Mouse (Mus musculus) adrenal gland, postnatal 25 days (tissue): ENCODE data around the gene Pex5. TPM values are rescaled to one million over a fixed set of nuclear protein-coding genes. Genes with fewer than 3 reads are reported as not detected.
"Not testable (repeated sequence)": the region's sequence is repeated elsewhere in the genome, so short reads cannot be mapped to it uniquely, and the experiment has no call there.

Source experiments
- DNase-seq: peaks from one replicate; pipeline ENCODE4 v3.0.0; 2021; ENCODE audit warnings: mixed read lengths
- total RNA-seq: library from RNA; stranded (reverse); gene quantifications from 2 replicates; pipeline ENCODE4 v1.2.3, GENCODE M21; 2021

Gene Pex5
- total RNA-seq, 1 experiment from 2014 or later = 96.2 TPM

GRCm38 (mm10) chr6:124427289-124427688, 12.4 kb upstream of the Pex5 start:
- no peak for DNase-seq

GRCm38 (mm10) chr6:124426604-124427003, 11.7 kb upstream of the Pex5 start:
- no peak for DNase-seq

DNA sequence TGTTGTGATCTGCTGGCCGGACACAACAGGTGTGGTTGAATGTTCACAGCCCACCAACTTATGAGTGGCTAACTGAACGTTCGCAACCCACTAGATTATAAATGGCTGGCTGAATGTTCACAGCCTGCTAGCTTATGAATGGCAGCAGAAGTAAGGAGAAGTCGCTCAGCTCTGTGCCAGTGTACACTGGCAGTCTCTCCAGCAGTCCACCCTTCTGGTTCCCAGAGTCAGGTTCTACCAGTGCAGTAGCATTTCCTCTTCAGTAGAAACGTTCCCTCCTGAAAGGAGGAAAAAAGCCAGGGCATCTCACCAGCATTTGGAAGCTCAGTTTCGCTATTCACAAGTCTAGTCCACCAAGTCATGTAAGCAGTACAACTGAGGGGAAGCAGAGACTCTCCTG, 10.7 kb upstream of the Pex5 start:
- DNase-seq = no peak

DNA sequence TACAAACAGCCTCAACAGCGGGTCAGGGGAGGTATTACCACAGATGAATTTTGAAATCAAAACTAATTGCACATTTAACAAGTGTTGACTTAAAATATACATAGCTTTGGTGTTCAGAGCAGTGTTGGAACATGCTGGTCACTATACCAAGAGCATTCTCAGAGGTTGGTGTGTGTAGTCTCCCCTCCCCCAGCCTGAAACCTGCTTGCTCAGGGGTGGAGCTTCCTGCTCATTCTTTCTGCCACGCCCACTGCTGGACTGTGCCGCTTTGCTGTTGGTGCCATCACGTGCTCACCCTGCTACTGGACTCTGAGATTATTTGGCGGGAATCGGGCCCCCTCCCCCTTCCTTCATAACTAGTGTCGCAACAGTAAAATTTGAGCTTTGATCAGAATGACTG, 10.2 kb upstream of the Pex5 start:
- DNase-seq = not testable (repeated sequence)

DNA sequence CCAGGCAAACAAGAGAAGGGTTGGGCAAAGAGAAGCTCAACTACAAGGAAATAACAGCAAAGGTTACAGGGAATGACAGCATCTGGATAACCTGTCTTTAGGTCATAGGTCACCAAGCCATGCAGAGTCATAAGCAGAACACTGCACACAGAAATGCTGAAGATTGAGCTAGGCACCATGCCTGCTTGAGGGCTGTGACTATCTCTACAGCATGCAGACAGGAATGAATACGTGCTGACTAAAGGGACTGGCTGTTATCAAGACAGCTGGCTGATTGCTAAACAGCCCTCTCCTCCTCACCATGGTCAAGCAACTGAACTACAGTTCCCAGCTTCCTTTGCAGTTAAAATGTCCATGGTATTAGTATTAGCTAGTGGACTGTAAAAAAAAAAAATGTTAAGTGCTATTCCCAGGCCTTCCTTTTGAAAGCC, 9.2 kb upstream of the Pex5 start:
- DNase-seq = no peak

- DNase-seq = no peak
Observed at GRCm38 (mm10) chr6:124418686-124419085, 3.8 kb upstream of the Pex5 start.

DNA sequence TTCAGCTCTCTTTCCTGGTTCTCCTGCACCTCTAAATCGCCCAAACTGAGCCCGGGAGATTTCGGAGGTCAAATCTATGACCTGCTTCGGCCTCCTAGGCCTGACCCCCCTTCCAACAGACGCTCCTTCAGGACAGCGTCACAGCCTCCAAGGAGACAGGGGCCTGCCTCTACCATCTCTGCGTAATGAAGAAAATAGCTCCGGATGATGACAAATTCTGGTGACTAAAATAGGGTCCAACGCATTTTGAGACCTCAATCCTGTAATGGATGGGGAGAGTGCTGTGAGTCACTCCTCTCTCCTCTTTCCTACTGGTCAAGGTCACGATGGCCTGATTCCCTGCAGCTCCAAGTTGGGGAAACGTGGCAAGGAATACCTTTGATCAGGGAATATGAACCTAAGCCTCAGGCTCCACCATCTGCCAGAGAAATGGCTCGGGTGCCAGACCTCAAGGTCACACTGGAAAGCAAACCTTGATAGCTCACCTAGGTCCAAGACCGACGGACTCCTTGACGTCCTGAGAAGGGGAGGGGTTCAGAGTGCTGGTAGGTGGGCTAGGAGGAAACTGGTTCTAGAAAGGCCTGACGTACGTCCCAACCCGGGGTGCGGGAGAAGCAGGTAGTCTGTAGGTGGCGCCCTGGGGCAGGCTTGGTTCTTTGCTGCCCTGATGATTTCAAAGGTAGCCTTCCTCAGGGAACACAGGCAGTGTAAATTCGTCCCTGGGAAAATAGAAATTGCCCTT, 651 bp upstream of the Pex5 start:
- peak; percentile 85 for DNase-seq

DNA sequence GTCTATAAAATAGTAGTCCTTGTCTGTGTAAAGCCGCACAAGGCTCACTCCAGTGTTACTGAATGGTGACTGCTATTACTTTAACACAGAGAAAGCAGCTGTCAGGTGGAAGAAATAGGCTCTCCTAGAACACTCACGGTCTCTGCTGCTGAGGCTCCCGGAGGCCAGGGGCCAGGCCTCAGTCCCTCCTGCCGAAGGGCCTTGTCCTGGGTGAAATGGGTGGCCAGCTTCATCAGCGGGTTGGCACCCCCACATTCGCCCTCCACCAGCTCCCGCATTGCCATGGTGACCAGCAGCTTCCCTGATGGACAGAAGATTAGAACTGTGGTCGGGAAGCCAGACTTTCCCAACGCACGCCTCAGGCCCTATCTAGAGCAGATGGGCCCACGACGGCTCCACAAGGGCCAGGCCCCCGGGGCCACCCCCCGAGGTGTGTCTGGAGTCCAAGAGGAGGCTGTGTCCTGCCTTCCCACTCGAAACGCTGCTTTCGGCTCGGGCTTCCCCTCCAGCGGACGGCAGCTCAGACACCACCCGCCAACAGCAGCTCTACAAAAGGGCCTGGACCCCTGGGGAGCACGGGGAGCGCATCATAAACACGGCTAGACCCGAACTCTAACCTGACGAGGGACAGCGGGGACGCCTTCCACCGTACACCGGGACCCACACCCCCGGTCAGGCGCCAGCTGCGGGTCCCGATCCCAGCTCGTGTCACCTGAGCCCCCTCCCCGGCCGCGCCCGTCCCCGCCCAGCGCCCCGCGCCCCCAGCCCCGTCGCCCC, 529 bp downstream of the Pex5 start:
- peak; percentile 39 for DNase-seq

DNA sequence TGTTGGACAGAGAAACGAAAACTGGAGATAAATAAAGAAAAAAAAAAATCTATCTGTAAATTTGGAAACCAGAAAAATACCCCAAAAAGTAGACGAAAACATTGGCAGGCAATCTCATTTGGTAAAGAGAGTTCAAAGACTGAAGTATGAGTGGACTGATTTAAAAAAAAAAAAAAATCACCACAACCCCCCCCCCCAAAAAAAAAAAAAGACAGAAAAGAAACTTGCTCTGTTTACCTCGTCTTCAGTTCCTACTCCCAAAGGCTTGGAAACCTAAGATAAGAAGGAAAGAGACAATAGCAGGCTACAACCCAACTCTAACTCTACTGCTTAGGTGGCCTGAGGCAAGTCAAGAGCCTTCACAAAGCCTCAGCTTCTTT, 1.1 kb downstream of the Pex5 start:
- no peak for DNase-seq

GRCm38 (mm10) chr6:124408355-124408754, 6.5 kb downstream of the Pex5 start:
- no peak for DNase-seq

DNA sequence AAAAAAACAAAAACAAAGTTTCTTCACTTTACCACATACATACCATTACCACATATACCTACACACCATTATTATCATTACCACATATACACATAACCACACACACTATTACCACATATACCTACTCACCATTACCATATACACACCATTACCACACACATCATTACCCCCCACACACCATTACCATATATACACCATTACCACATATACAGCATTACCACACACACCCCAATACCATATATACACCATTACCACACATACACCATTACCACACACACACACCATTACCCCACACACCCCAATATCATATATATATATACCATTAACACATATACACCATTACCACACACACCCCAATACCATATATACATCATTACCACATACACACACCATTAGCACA, 7.7 kb downstream of the Pex5 start:
- no peak for DNase-seq

- DNase-seq = no peak
Observed at GRCm38 (mm10) chr6:124406326-124406725, 8.5 kb downstream of the Pex5 start.

DNA sequence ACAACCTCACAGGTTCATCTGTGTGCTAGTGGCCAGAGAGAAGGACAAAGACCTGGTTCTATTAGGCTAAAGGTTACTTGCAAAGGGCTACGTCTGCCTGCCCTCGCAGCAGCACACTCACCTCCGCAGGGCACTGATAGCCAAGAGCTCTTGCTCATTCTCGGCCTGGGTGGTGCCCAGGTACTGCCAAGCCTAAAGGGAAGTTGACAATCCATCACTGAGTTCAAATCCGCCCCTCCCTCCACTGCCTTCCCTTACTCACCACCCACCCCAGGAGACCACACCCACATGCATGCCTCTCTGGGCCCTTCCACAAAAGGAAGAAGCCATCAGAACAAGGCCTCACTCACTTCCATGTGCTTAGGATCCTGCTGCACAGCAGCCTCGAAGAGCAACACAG, 15.1 kb downstream of the Pex5 start:
- DNase-seq = no peak

GRCm38 (mm10) chr6:124394991-124395390, 19.9 kb downstream of the Pex5 start:
- DNase-seq = not testable (repeated sequence)

DNA sequence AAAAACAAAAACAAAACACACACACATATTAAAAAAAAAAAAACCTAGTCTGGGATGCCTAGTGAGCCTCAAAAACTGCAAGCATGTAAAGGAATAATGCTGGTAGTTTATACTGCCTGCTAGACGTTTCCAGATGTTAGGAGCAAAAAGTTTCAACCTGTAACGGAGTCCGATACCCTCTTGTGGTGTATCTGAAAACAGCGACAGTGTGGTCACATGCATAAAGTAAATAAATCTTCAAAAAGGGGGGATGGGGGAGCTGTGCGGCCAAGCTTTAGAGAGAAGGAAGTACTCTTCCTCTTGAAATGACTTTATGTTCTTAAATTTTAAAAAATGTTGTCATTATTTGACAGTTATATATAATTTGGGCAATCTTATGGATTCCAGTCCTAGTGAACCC, 34.7 kb downstream of the Pex5 start:
- no peak for DNase-seq

DNA sequence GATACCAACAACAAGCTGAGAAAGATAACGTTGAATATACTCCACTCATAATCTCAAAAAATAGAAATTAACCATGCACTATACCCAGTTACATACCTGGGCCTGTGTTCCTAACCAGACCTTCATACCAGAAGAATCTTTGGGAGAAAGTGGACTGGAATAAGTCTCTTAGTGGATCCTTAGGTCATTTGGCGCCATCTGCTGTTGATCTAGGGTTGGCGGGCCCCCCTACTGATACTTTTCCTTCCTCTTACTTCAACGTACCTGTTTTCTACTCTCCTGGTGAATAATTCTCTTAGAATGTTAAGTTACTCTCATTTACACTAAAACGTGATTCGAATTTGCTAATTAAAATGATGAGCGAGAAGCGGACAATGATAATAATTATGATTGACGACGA, 35.5 kb downstream of the Pex5 start:
- peak; percentile 52 for DNase-seq

DNA sequence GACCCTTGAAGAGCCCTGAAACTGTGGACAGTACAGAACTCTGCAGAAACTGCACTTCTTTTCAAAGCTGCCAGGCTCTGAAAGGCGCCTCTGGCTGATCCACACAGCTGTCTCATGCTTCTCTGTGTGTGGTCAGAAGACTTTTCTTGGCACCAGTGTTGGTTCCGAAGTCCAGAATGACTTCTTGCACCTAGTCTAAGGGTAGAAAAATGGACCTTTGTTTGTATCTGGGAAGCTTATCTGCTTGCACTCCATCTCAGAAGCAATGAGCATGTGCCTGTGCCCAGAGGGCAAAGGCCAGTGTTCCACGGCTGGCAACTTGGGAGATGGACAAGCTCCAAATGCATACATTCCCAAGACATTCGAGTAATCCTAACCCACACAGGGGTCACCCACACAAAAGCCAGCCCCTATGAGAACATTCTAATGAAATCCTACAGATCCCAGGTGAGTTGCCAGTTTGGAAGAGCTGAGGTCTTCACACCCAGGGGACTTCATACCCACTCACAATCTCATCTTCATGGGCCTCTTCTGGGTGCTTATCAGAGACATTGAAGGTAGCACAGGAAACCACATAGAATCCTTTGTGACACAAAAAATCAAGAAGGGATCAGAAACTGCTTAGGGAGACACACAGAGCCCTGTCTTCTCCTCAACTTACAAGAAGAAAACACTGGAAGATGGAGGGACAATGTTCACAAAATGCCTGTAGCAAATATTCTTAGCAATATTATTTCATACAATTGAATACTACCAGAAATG, 37.2 kb downstream of the Pex5 start:
- no peak for DNase-seq

GRCm38 (mm10) chr6:124376311-124376710, 38.6 kb downstream of the Pex5 start:
- DNase-seq = no peak

- DNase-seq = no peak
Observed at GRCm38 (mm10) chr6:124375435-124375884, 39.4 kb downstream of the Pex5 start.

GRCm38 (mm10) chr6:124374683-124375082, 40.2 kb downstream of the Pex5 start:
- no peak for DNase-seq

DNA sequence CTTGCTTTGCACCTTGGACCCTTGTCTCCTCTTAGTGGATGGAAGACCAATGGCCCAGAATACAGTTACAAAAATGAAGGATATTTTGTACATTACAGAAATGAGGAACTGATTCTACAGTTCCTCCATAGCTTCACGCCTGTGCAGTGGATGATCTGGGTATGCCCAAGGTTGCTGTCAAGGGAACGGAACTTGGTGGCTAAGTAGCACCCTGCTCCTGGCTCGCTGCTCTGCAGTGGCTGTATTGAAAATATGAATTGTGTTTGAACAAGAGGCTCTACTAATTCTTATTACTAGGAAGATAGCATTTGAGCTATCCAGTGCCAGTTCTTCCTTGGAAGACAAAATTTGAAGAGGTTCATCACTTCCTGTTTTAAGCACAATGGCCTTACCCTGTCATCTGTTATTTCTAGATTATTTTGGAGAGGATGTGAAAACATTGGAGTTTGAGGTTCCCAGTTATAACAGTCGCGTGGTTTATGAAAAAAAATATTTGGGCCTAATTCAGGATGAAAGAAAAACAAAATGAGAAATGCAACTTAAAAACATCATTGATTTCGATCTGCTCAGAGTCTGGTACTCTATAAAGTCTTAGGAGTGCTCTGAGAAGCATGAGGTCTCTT, 41.2 kb downstream of the Pex5 start:
- no peak for DNase-seq

DNA sequence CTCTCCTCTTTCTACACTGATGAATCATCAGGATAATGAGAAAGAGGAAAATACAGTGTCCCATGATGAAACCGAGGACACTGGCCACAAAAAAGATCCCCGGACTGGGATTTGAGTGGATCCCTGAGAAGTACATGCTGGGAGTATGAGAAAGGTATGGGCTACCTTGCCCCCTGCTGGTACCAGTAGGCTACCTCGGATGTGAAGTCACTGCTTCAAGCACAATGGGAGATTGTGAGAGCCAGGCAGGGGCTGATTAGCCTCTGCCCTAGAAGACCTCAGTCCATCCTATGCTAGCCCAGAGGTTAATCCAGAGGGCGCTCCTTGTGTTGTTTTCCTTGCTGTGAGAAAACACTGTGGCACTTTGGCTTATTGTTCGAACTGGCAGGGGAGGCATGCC, 50.5 kb downstream of the Pex5 start:
- DNase-seq = no peak

DNA sequence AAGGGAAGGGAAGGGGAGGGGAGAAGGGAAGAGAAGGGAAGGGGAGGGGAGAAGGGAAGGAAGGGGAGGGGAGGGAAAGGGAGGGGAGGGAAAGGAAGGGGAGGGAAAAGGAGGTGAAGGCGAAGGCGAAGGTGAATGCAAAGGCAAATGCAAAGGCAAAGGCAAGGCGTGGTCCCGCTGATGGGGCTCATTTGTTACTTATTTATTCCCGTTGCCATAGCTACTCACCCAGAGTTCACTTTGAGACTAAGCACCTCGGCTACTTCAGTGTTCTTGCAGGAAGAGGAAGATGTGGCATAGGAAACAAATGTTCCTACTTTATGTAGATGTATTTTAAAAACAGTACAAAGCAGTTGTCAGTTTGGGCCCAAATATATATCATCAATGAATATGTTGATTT, 54.3 kb downstream of the Pex5 start:
- no peak for DNase-seq
